Mouse (Mus musculus) fibroblast of lung, adult 2 months (primary cell): Measurements from ENCODE around the gene Dst.

Source experiments
- DNase-seq: peaks from one replicate; pipeline ENCODE4 v3.0.0-alpha.2; 2011; ENCODE audit warnings: low read depth

The Dst gene

GRCm38 (mm10) chr1:34237211-34237610 is 329.2 kb downstream of the Dst start:
- no peak for DNase-seq

- no peak for DNase-seq
Measured at GRCm38 (mm10) chr1:34237689-34238091, 329.7 kb downstream of the Dst start.

GRCm38 (mm10) chr1:34238231-34238630 is 330.2 kb downstream of the Dst start:
- DNase-seq, result no peak

DNA sequence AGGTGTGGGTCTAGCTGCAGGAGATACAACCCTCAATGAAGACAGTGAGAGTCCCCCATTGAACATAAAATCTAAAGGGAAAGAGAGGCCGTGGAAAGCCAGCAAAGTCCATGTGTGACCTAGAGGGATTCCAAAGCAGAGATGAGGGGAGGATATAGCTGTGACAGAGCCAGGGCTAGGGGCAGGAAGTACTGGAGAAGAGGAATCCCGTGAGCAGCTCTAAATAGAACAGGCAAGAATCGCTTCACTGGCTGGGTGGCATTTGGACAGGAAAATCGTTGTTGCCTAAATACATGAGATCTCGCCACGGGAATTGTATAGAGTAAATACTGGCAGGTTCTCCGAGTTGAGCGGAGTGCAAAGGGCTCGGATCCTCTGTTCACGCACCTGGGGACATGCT is 336.7 kb downstream of the Dst start:
- DNase-seq, result no peak

- no peak for DNase-seq
Measured at GRCm38 (mm10) chr1:34245951-34246641, 338.1 kb downstream of the Dst start.

GRCm38 (mm10) chr1:34246642-34246987 is 338.6 kb downstream of the Dst start:
- DNase-seq, result no peak

DNA sequence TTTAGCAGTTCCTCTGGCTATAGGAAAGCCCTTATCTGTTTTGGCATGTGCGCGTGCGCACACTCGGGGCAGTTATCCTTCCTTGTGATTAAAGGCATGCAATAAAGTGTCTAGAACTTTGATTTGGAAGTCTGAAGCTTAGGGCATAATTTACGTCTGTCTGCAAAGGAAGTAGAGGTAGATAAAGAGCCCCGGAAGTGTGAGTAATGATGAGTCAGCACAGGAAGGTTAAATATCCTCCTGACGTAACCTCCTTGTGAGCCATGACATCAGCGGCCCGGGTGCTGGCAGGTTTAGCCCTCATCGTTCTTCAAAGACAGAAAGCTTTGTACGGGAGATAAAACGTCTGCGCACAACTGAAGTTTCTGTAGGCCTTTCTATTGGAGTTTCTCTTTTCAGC is 343.1 kb downstream of the Dst start:
- no peak for DNase-seq

GRCm38 (mm10) chr1:34252267-34252666 is 344.2 kb downstream of the Dst start:
- DNase-seq, result no peak

GRCm38 (mm10) chr1:34253876-34254275 is 345.9 kb downstream of the Dst start:
- DNase-seq, result no peak

- no peak for DNase-seq
Measured at GRCm38 (mm10) chr1:34259898-34260297, 351.9 kb downstream of the Dst start.

- no peak for DNase-seq
Measured at GRCm38 (mm10) chr1:34261011-34261410, 353.0 kb downstream of the Dst start.

DNA sequence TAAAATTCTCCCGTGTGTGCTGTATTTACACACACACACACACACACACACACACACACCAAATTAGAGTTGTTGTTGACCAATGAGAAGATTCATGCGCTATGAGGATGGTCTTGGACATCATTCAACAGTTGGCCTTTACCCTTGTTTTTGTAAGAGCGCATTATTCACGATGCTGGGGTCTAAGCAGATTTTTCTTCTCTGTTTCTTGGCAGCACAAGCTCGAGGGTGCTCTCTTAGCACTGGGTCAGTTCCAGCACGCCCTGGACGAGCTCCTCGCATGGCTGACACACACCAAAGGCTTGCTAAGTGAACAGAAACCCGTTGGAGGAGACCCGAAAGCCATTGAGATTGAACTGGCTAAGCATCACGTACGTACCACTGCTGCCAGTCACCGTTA is 360.5 kb downstream of the Dst start:
- DNase-seq, result peak; percentile 57

GRCm38 (mm10) chr1:34269578-34269977 is 361.6 kb downstream of the Dst start:
- no peak for DNase-seq

GRCm38 (mm10) chr1:34273922-34274321 is 365.9 kb downstream of the Dst start:
- no peak for DNase-seq

GRCm38 (mm10) chr1:34275787-34276186 is 367.8 kb downstream of the Dst start:
- no peak for DNase-seq

GRCm38 (mm10) chr1:34276756-34277155 is 368.7 kb downstream of the Dst start:
- no peak for DNase-seq

DNA sequence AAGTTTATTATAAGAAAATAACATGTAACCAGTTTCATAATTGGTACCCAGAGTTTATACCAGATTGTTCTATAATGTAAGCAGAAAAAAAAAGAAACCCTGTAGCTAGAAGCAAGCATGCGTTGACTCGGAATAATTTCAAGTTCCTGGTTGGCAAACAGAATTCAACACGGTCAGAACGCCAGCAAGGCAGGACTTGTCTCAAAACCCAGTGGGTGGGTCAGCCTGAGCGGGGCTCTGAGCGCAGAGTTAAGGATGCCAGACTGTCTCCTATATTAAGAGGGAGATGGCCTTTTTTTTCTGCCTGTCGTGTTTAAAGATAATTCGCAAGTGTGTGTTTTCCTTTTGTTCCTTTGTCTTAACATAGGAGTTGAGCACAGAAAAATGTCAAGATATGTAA is 369.2 kb downstream of the Dst start:
- DNase-seq, result no peak

- no peak for DNase-seq
Measured at GRCm38 (mm10) chr1:34283502-34283901, 375.5 kb downstream of the Dst start.

- DNase-seq, result no peak
Measured at GRCm38 (mm10) chr1:34284979-34285378, 377.0 kb downstream of the Dst start.

DNA sequence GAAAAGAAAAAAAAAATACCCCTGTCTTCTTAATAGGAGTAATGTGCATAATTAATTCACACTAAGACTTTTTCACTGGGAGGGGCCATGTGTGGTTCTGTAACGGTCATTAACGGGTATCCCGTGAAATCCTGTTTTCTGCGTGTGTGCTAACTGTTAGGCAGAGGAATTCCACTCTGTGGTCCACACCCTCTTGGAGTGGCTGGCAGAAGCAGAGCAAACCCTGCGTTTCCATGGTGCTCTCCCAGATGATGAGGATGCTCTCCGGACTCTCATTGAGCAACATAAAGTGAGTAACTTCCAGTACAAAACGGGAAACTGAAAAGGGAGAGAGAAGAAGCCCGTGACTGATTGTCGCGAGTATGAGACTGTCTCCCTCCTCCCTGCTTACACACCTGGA is 379.7 kb downstream of the Dst start:
- DNase-seq, result no peak

GRCm38 (mm10) chr1:34288181-34288580 is 380.2 kb downstream of the Dst start:
- DNase-seq, result no peak

GRCm38 (mm10) chr1:34288721-34289471 is 380.9 kb downstream of the Dst start:
- DNase-seq, result no peak

GRCm38 (mm10) chr1:34289472-34289748 is 381.4 kb downstream of the Dst start:
- no peak for DNase-seq

DNA sequence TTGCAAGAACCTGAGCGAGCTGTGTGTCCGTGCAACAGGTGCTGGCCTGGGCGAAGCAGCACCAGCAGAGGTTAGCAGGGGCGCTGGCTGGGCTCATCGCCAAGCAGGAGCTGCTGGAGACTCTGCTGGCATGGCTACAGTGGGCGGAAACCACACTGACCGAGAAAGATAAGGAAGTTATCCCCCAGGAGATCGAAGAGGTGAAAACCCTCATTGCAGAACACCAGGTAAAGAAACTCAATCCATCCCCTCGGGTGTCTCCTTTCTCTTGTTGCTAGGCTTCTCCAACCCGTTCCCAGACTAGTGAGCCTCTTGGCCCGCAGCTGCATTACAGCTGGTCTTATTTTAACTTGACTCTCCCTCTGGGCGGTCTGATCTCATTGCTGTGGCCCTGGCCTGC is 382.3 kb downstream of the Dst start:
- DNase-seq, result no peak
